Mouse (Mus musculus) heart, embryonic 12.5 days (tissue): ENCODE measurements around the gene Sgf29. TPM values are rescaled to one million over a fixed set of nuclear protein-coding genes. Genes with fewer than 3 reads are reported as not detected.
A peak's percentile ranks its signal among the peaks of the same experiment; 100 is the strongest.

Source experiments
- ATAC-seq: fragments of 200-750 bp; cut with Nextera tagmentation; 2 replicates; pipeline ENCODE4 v1.8.0; 2017; ENCODE audit warnings: moderate TSS enrichment, moderate library complexity; ENCODE audit not compliant: insufficient number of reproducible peaks, low FRiP score
- H3K27ac ChIP-seq: fragments of 300-500 bp; sonication (generic); 2 replicates; pipeline ENCODE4 v1.5.1; 2016; ENCODE audit warnings: mild to moderate bottlenecking, moderate library complexity; ENCODE audit not compliant: poor library complexity, severe bottlenecking
- H3K27me3 ChIP-seq: fragments of 300-500 bp; sonication (generic); replicated peaks from 2 replicates; pipeline ENCODE4 v1.6.1; 2016; ENCODE audit warnings: mild to moderate bottlenecking, moderate library complexity
- H3K36me3 ChIP-seq: fragments of 300-500 bp; sonication (generic); 2 replicates; pipeline ENCODE4 v1.6.1; 2016; ENCODE audit warnings: mild to moderate bottlenecking, moderate library complexity
- H3K4me1 ChIP-seq: fragments of 300-500 bp; sonication (generic); replicated peaks from 2 replicates; pipeline ENCODE4 v1.6.1; 2016; ENCODE audit warnings: mild to moderate bottlenecking
- H3K4me2 ChIP-seq: fragments of 300-500 bp; sonication (generic); 2 replicates; pipeline ENCODE4 v1.6.1; 2016; ENCODE audit warnings: mild to moderate bottlenecking, moderate library complexity
- H3K4me3 ChIP-seq: fragments of 300-500 bp; sonication (generic); 2 replicates; pipeline ENCODE4 v1.5.1; 2016; ENCODE audit warnings: mild to moderate bottlenecking
- H3K9ac ChIP-seq: fragments of 300-500 bp; sonication (generic); 2 replicates; pipeline ENCODE4 v1.6.1; 2016; ENCODE audit warnings: mild to moderate bottlenecking, moderate library complexity
- H3K9me3 ChIP-seq: fragments of 300-500 bp; sonication (generic); replicated peaks from 2 replicates; pipeline ENCODE4 v1.6.1; 2016; ENCODE audit warnings: mild to moderate bottlenecking, moderate library complexity
- WGBS: fragments of 180-500 bp; shearing (Covaris S2); methylation state at CpG from one replicate; pipeline ENCODE4 v1.1.7; 2016; 5-methylcytosine and 5-hydroxymethylcytosine counted together
- polyA plus RNA-seq: library from polyadenylated mRNA; unstranded; fragments of >200 nt; fragmentation: Nextera tagmentation; extraction: Ambion mirVana; gene quantifications from 2 replicates; pipeline ENCODE4 v1.2.1, GENCODE M21; 2016

Sgf29 gene
- 26.9 and 27.2 TPM in 2 replicates for polyA plus RNA-seq

DNA sequence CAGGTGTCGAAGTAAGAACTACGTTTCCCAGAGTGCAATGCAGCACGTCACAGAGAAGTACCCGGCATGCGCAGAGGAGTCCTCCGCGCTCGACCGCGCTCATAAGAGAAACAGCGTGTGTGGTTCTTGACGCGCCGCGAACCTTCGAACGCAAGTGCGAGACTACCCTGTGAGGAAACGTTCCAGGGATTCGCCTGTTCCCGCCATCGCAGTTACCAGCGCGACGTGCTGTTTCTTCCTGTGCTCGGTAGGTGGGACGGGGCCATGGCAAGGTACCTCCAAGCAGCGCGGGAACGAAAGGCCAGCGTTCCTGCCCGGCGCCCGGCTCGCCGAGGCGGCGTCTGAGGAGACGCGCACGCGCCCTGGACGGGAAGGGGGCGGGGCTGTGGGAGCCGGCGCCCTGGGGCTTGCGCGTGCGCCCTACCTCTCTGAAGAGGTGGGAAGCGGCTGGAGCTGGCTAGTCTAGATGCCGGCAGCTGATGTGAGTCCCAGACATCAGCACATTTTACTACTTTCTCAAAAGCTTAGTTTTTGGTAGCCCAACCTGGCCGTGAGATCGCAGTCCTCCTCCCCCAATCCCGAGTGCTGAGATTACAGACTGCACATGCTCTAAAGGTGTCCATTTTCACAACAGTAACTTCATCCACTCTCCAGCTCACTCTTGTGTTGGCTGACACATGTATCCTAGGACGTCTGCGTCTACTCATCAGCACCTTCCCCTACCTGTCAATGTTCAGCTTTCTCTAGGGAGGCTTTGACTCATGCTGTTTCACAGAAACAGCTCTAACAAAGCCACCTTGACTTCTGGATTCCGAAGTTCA lies at the start of gene Sgf29:
TSS of gene Sgf29 (plus strand) at position 79 of the 821 bp plus-strand sequence.
- 1% methylated on average over 57 of the region's 57 CpGs for WGBS
- H3K4me1 ChIP-seq: peaks cover 12% of the 10 kb centered on the region
- peak within 1 kb of the TSS; percentile 80 for H3K9ac ChIP-seq

DNA sequence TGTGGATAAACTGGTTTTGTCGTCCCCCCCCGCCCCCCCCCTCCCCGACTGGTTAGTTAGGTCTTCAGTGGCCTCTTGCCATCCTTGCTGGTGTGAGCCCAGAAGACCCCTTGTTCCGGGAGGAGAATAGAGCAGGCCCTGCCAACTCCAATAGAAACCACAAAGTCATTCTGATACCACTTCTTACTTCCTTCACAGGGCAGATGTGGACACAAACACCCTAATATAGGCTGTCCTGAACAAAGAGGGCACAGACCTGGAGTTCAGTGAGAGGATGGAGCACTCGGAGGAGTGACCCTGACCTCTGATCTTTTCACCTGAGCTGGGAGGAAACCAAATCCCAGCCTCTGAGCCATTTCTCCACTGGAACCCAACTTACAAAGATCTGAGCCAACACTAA lies 47.2 kb upstream of the Sgf29 start:
- Histone ChIP-seq H3K27ac (no peak overlapping the region), H3K4me2 (no peak overlapping the region), H3K36me3 (no peaks in the 10 kb centered on the region), H3K27me3 (0 out of 2 replicates have a peak, but pooled peaks cover 4% of the 10 kb centered on the region), H3K4me1 (no peaks in the 10 kb centered on the region), H3K9ac (no peak overlapping the region), H3K9me3 (no peaks in the 10 kb centered on the region), H3K4me3 (no peak overlapping the region)
- WGBS: 33% methylated on average over 5 of the region's 5 CpGs
- no peak for ATAC-seq

More for the DNA sequence above, at the start of gene Sgf29:
- ATAC-seq: peak; percentile 98
- no peaks in the 10 kb centered on the region for H3K36me3 ChIP-seq
- H3K4me3 ChIP-seq: peak within 1 kb of the TSS; percentile 64
- H3K9me3 ChIP-seq: no peaks in the 10 kb centered on the region
- no peaks in the 10 kb centered on the region for H3K27me3 ChIP-seq
- peak within 1 kb of the TSS; percentile 91 for H3K27ac ChIP-seq
- peak within 1 kb of the TSS; percentile 85 for H3K4me2 ChIP-seq

DNA sequence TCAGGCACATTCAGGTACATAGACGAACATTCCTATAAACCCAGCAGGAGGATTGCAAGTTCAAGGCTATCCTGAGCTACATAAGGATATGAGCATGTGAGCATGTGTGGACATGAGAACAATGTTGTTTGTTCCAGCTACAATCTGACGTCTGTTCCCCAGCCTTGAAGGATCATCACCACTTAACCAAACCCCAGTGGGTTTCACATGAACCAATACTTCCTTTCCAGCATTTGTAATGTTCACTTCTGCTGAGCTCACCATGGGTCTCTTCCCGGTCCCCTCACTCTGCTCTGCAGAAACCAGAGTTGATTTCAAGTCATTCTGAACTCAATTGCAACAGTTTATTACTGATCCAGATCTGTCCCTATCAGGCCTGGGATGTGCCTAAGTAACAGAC lies 46.5 kb upstream of the Sgf29 start:
- no peaks in the 10 kb centered on the region for H3K36me3 ChIP-seq
- no peaks in the 10 kb centered on the region for H3K4me1 ChIP-seq
- H3K4me2 ChIP-seq: no peak overlapping the region
- H3K27me3 ChIP-seq: 0 out of 2 replicates have a peak, but pooled peaks cover 4% of the 10 kb centered on the region
- H3K9ac ChIP-seq: no peak overlapping the region
- ATAC-seq: no peak
- WGBS: 72% methylated on average over 3 of the region's 3 CpGs
- no peaks in the 10 kb centered on the region for H3K9me3 ChIP-seq
- H3K27ac ChIP-seq: no peak overlapping the region
- no peak overlapping the region for H3K4me3 ChIP-seq

DNA sequence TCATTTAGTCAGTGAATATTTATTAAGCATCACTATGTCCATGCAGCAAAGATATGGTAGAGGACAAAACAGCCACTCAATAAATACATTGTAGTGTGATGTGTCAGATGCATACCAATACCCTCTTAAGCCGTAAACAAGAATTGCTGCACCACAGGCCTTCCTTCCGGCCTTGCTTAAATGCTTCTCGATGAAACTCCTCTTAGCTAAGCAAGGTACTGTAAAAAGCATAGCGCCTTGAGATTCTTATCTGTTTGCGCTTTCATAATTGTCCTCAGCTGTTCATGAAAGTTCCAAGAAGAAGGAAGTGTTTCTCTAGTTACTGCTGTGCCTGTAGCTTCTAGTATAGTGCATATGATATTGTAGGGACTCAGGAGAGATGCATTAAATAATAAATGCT lies 42.5 kb upstream of the Sgf29 start:
- Histone ChIP-seq H3K4me2 (no peak overlapping the region), H3K36me3 (no peaks in the 10 kb centered on the region), H3K27me3 (0 out of 2 replicates have a peak, but pooled peaks cover 4% of the 10 kb centered on the region), H3K9me3 (no peaks in the 10 kb centered on the region), H3K27ac (no peak overlapping the region), H3K9ac (no peak overlapping the region), H3K4me3 (no peak overlapping the region), H3K4me1 (no peaks in the 10 kb centered on the region)
- ATAC-seq: no peak
- 79% methylated on average over 5 of the region's 5 CpGs for WGBS

DNA sequence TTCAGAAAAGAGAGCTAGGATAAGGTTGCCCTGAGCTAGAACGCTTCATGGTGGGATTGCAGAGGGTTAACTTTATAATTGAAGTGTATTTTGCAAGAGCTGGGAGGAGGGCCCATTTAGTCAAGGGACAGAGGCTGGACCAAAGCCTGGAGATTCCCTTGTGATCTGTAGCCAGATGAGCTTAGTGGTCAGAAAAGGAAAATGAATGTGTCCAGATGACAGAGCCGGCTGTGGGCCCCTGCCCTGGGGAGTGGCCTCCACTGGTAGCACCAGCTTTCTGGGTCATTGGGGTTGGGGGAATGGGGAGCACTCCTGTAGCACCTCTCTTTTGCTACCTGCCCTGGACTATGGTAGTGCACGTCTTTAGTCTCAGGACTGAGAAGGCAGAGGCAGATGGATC lies 42.0 kb upstream of the Sgf29 start:
- Histone ChIP-seq H3K36me3 (no peaks in the 10 kb centered on the region), H3K4me2 (no peak overlapping the region), H3K27me3 (0 out of 2 replicates have a peak, but pooled peaks cover 4% of the 10 kb centered on the region), H3K4me3 (no peak overlapping the region), H3K9me3 (no peaks in the 10 kb centered on the region), H3K9ac (no peak overlapping the region), H3K27ac (no peak overlapping the region), H3K4me1 (no peaks in the 10 kb centered on the region)
- ATAC-seq: no peak
- WGBS: 66% methylated on average over 3 of the region's 3 CpGs

DNA sequence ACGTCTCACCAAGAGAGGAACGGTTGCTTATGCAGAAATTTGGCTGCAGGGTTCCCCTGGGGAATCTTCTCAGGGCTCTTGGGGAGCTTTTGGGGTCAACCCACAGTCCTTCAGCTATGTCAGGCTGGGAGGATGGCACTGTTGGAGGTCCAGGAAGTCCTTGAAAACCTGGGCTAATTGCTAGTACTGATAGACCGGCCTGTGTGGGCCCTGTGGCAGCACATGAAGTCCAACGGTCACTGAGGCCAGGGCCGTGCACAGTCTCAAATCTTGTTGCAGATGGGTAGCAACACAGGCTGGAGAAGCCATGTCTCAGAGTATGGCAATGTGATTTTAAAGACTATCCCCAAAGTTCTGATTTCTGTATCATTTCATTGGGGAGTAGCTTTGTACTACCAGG lies 41.3 kb upstream of the Sgf29 start:
- no peak overlapping the region for H3K27ac ChIP-seq
- H3K9ac ChIP-seq: no peak overlapping the region
- no peak overlapping the region for H3K4me3 ChIP-seq
- H3K4me2 ChIP-seq: no peak overlapping the region
- H3K4me1 ChIP-seq: no peaks in the 10 kb centered on the region
- no peak for ATAC-seq
- 0 out of 2 replicates have a peak, but pooled peaks cover 4% of the 10 kb centered on the region for H3K27me3 ChIP-seq
- H3K9me3 ChIP-seq: no peaks in the 10 kb centered on the region
- 79% methylated on average over 5 of the region's 5 CpGs for WGBS
- no peaks in the 10 kb centered on the region for H3K36me3 ChIP-seq

DNA sequence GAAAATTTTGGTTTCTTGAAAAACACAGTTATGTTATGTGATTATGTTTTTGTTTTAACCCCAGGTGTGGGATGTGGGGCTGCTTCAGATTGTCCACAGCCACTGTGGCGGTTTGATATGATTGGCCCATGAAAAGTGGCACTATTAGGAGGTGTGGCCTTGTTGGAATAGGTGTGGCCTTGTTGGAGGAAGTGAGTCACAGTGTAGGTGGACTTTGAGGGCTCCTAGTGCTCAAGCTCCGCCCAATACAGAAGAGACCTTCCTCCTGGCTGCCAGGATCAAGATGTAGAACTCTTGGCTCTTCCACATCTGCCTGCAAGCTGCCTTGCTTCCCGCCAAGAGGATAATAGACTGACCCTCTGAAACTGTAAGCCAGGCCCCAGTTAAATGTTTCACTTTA lies 36.4 kb upstream of the Sgf29 start:
- Histone ChIP-seq H3K4me2 (no peak overlapping the region), H3K9me3 (no peaks in the 10 kb centered on the region), H3K36me3 (no peaks in the 10 kb centered on the region), H3K4me1 (no peaks in the 10 kb centered on the region), H3K9ac (no peak overlapping the region), H3K4me3 (no peak overlapping the region), H3K27me3 (no peaks in the 10 kb centered on the region), H3K27ac (no peak overlapping the region)
- no peak for ATAC-seq
- 69% methylated on average over 3 of the region's 3 CpGs for WGBS

DNA sequence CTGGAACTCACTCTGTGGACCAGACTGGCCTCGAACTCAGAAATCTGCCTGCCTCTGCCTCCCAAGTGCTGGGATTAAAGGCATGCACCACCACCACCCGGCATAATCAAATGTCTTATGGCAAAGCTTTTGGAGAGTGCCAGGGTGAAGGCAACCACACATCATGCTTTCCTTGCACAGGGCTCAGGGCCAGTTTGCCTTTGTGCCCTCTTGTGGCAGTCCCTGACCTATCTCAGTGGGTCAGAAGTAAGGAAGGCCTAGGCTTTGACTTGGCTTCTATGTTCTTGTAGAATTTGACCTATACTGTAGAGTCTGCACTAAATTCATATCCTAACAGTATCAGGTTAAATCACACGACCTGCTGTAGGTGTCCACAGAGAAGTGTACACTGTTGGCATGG lies 32.4 kb upstream of the Sgf29 start:
- WGBS: 59% methylated on average over 3 of the region's 3 CpGs
- H3K27ac ChIP-seq: no peak overlapping the region
- no peak for ATAC-seq
- no peaks in the 10 kb centered on the region for H3K36me3 ChIP-seq
- no peaks in the 10 kb centered on the region for H3K27me3 ChIP-seq
- H3K4me3 ChIP-seq: no peak overlapping the region
- no peak overlapping the region for H3K4me2 ChIP-seq
- H3K9me3 ChIP-seq: no peaks in the 10 kb centered on the region
- no peaks in the 10 kb centered on the region; the same call in 1 of the 2 replicates for H3K4me1 ChIP-seq
- no peak overlapping the region for H3K9ac ChIP-seq

DNA sequence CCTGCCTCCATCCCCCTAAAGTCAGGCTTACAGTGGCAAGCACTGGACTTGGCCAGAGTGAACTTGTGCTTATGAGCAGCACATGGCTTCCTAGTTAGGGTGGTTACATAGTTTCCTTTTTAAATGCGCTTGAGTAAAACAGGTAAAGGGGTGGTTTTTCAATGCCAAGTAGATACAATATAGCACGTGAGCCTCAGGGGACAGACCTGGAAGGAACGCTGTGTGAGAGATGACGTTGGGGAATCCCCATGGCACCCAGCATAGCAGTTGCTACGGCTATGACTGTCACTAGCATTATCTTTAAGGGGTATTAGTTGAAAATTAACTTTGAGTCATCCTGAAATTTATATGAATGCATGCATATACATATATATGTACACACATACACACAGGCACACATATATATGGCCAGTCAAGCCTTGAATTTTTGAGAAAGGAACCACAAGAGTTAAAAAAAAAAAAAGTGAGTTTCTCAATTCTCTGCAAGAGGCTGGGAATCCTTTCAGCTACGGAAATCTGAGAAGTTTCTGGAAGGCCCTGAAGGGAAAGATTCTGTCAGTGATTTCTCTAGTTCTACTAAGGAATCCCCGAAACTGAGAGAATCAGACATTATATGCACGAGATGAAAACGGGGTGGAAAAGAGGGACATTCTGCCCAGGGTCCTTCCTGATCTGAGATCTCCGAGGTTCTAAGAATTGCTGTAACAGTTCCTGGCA lies 29.4 kb upstream of the Sgf29 start:
- Histone ChIP-seq H3K36me3 (no peaks in the 10 kb centered on the region), H3K9ac (no peak overlapping the region), H3K27me3 (no peaks in the 10 kb centered on the region), H3K4me3 (no peak overlapping the region), H3K27ac (no peak overlapping the region), H3K9me3 (no peaks in the 10 kb centered on the region), H3K4me2 (no peak overlapping the region), H3K4me1 (no peaks in the 10 kb centered on the region; the same call in 1 of the 2 replicates)
- ATAC-seq: no peak
- WGBS: 79% methylated on average over 10 of the region's 10 CpGs

DNA sequence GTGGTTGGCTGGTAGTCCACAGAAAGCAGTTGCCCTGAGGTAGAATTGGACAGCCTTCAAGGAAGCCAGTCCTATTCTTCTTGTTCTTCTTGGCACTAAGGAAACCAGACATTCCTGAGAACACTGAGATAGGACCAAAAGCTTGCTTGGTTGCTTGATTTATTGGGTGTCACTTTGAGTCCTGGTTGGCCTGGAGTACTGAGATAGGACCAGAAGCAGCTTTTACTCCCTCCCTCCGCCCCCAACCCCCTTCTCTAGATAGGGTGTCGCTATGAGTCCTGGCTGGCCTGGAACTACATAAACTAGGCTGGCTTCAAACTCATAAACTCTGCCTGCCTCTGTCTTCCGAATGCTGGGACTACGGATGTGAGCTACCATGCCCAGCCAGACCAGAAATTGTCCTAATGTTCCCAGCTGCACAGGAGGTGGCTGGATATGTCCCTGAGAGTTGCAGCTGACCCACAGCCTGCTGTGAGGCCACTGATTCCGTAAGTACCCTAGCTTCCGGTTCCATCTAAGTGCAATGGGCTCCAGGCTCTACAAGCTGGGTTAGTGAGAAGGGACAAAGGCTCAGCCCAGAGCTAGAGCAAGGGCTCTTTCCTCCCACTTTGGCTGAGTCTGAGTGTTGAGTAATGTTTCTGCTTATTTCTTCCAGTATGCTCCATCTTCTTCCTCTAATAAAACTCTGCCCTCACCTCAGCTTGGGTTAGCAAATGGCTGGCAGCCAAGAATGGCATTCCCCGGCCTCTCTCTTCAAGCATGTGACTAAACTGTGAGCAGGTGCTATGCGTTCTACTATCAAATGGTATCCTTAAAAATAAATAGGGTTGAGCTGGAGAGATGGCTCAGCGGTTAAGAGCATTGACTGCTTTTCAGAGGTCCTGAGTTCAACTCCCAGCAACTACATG lies 27.4 kb upstream of the Sgf29 start:
- Histone ChIP-seq H3K4me2 (no peak overlapping the region), H3K9ac (no peak overlapping the region), H3K27ac (no peak overlapping the region), H3K27me3 (no peaks in the 10 kb centered on the region), H3K9me3 (no peaks in the 10 kb centered on the region), H3K36me3 (no peaks in the 10 kb centered on the region), H3K4me1 (peaks cover 9% of the 10 kb centered on the region), H3K4me3 (no peak overlapping the region)
- no peak for ATAC-seq
- 64% methylated on average over 9 of the region's 9 CpGs for WGBS

DNA sequence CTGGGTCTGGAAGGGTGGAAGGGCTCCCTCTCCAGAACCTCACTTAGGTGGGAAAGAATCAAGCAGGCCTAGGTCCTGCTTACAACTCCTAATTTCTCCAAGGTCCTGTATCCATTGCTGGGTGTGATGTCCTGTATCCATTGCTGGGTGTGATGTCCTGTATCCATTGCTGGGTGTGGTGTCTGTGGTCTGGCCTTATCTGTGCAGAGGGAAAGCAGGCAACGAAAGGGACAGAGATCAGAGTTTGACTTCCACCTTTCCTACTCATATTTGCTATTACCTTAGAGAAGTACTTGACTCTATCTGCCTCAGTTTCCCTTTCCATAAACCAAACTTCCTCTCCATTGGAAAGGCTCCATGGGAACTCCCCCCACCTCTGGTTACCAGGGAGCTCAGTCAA lies 25.7 kb upstream of the Sgf29 start:
- Histone ChIP-seq H3K4me2 (no peak overlapping the region), H3K27ac (no peak overlapping the region), H3K36me3 (no peaks in the 10 kb centered on the region), H3K9me3 (no peaks in the 10 kb centered on the region), H3K27me3 (no peaks in the 10 kb centered on the region), H3K4me3 (no peak overlapping the region), H3K9ac (no peak overlapping the region), H3K4me1 (peaks cover 11% of the 10 kb centered on the region)
- no peak for ATAC-seq
- WGBS: 72% methylated on average over 1 of the region's 1 CpGs
